Mouse (Mus musculus) Muller cell, postnatal 12 days (primary cell): ENCODE measurements around the gene Dazap2.
"Not testable (repeated sequence)": the region's sequence is repeated elsewhere in the genome, so short reads cannot be mapped to it uniquely, and the experiment has no call there.

Experiments
- DNase-seq: peaks from one replicate; pipeline ENCODE4 v3.0.0-alpha.2; 2015; ENCODE audit errors: inconsistent ontology term

Gene Dazap2

DNA sequence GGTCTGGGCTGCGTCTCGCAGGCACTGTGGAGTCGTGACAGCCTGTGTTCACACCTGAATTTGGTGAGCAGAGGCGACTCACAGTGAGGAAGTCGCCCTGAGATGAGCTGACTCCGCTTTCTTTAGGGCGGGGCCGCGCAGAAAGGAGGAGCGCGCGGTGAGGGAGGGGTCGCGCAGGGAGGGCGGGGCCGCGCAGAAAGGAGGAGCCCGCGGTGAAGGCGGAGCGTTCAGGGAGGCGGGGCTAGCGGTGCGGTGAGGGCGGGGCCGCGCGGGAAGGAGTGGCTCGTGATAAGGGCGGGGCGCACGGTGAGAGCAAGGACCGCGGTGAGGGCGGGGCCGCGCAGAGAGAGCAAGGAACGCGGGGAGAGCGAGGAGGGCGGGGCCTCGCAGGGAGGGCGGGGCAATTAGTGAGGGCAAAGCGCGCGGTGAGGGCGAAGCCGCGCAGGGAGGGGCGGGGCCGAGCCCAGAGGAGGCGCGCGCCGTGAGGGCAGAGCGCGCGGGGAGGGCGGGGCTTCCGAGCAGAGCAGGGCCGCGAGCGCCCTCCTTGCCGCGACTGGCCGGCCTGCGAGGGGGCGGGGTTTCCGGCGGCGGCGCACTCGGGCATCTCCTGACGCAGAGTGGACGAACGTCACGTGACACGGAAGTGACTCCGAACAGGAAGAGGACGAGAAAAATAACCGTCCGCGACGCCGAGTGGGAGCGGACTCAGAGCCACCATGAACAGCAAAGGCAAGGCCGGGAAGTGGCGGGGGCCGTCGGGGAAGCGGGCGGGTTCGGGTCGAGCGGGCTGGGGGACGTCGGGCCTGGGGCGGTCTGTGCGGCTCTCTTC, at the start of gene Dazap2:
Dazap2 (plus strand) TSS at position 354 of the 829 bp plus-strand sequence.
- peak; percentile 100 for DNase-seq

DNA sequence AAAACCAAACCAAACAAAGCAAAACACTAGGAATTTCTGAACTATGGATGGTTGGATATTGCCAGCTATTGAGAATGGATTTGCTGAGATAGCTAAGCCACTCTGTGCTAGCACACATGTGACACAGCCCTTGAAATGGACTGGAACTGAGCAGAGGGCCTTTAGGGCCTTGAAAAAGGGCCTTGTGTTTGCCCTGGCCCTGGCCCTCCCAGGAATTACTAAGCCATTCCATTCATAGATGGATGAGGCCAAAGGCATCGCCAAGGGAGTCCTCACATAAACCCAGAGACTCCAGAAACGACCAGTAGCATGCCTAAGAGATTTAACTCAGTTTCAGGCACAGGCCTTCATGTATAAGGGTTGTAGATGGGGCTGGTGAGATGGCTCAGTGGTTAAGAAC, 48.6 kb upstream of the Dazap2 start:
- no peak for DNase-seq

DNA sequence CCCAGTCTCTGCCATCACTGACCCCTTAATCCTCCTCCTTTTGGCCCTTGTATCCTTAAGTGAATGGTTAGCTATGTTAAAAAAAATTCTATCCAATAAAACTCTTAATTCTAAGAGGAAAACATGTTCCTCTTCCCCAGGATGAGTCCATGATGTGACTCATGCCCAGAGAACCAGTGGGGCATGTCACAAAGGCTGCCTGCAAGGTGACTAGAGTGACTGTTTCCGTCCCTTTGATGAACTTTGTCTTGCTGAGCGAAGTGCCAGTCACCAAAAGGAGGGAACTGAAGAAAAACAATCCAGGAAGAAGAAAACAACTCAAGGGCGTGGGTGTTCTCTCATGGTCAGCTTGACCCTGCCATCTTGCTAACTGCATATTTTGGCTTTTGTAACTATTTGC, 45.9 kb upstream of the Dazap2 start:
- no peak for DNase-seq

DNA sequence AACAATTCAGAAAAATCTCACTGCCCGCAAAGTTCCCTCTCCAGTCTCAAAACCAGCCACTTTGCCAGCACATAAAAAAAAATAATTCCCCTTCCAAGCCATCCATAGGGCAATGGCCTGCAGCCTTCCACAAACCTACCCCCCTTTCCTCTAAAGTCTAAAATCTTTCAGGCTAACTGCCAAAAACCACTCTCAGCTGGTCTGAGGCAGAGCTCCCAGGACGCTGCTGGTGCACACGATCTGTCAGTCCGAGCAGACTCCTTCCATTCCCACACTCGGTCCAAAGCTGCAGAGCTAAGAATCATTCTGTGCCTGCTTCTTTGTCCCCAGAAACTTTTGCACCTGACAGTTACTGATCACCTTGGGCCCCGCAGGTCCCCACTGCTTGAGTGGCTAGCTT, 41.2 kb upstream of the Dazap2 start:
- DNase-seq = no peak

DNA sequence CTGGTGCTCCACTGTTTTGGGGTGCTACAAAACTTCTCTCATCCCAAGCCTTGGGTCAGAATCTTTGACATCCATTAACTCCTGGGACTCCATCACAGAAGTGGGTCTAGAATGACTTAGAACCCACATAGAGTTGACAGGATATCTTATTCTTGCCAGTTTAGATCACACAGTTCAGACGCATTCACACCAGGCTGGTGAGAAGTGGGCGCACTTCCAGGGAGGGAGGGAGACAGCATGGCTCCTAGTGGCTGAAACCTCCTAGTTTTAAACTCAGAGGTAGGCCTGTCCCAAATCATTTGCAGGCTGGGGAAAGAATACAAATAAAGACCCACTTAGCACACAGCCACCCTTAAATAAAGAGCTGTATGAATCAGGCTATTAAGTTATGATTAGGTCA, 40.8 kb upstream of the Dazap2 start:
- DNase-seq = peak; percentile 22

DNA sequence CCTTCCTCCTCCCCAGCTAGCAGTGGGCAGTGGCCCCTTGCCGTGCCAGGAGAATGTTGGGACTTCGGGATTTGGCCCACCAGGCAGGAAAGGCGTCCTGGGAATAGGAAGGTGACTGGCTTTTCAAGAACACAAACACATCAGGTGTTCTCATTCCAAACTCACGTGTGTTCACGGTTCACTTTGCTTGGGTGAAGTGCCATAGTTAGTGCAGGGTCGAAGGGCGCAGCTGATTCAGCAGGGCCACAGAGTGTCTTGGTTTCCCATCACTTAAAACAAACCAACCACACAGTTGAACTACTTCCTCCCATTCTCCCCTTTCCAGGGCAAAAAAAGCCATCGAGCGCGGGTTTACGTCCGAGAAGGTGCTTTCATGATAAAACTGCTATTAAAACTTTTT, 39.8 kb upstream of the Dazap2 start:
- no peak for DNase-seq

DNA sequence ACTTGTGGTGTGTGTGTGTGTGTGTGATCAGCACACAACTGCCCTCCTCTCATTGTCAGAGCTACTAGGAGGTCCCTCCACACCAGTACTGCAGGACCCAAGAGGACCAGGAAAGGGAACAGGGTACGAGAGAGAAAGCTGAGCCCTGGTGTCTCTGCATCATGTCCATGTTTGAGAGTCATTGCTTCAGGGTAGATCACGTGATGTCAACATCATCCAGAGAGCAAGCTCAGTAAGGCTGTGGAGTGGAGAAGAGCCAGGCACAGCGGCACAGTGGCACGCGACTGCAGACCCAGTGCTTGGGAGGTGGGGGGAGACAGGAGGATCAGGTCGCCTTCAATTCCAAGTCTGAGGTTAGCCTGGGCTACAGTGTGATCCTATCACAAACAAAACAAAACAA, 38.8 kb upstream of the Dazap2 start:
- no peak for DNase-seq

DNA sequence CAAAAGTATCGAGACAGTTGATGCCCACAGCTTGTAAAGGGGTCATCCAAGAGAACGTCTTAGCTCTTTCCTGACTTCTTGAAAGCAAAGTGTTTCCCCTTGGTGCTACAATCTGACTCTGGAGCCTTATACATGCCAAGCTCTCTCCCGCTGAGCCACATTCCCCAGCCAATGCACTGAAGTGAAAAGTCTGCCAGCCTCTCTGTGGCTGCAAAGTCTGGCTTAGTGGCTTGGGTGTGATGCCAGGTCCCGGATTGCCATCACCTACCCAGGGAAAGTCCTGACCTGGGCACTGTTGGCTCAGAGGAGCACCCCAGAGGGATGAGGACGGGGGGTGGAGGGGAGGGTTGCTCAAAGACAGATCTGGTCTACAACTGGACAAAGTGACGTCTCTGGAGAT, 38.3 kb upstream of the Dazap2 start:
- no peak for DNase-seq

DNA sequence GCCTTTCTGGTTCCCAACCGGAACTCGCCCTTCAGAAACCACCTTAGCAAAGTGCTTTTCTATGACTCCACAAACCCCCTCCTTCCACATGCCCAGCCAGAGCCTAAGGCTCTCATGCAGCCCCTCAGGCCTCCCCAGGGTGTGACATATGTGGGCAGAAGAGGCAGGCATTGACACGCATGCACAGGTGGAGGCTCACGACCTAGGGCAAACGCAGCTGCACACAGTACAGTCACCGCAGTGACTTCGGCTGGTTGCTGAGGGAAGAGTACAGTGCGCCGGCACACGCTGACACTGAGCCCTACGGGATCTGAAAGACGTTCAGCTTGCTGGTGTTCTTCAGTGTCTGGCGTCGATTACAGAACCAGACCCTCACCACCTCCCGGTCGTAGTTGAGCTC, 37.2 kb upstream of the Dazap2 start:
- no peak for DNase-seq

DNA sequence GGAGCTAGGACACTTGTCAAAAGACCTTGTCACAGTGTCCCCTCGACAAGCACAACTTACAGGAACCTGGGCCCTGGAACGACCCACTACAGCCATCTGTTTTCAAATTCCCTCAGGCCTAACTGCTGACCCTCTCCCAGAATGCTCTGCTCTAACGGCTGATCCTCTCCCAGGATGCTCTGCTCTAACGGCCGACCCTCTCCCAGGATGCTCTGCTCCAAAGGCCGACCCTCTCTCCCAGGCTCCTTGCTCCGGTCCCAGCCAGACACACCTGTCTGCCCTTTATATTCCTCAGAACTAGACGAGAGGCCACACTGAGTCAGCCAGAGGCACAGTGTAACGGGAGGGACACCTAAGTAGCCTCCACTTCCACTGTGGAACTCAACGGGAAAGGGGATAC, 35.0 kb upstream of the Dazap2 start:
- DNase-seq = no peak

DNA sequence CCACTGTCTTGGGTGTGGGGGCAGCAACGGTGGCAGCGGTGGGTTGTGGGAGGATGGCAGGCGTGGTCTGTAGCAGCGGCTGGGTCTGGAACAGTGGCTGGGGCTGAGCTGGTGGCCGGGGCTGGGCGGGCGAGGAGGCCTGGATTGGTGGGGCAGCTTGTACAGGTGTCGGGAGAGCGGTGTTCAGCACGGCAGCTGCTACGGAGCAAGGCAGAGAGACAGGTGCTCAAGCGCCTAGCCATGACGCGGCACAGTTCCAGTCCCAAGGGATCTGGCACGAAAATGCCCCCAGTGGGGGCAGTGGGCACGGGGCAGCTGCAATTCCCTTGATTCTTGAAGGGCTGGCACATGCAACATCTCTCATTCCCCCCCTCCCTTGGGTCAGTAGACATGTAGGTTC, 29.2 kb upstream of the Dazap2 start:
- DNase-seq = no peak

DNA sequence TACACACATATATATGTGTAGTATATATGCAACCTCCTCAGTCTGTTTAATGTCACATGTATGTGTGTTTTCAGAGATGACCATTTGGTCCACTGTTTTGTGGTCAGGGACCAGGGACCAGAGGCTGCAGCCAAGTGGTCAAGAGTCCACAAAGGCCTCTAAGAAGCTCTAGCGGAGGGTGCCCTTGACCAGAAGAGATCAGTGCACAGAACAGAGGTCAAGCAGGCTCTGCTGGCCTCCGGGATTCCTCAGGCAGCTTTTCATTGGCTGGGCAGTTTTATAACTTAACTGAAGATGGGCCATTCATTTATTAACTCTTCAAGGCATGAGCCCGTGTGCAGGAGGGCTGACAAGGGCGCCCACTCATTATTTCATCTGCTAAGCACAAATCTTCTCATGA, 28.0 kb upstream of the Dazap2 start:
- DNase-seq = no peak

DNA sequence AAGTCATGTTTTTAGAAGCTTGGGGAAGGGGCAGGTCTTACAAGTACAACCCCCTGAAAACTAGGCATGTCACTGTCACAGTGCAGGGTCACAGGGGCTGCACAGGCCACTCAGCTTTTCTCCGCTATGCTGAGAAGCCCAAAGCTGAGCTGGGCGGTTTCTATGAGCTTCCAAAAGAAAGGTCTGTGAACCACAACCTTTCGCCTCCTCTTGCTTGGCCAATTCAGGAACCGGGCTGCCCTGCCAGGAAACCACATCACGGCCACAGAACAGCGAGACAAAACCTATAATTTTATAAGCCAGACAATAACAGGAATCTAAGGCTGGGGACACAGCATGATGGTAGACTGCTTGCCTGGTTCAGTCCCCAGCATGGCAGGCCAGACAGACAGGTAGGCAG, 26.9 kb upstream of the Dazap2 start:
- no peak for DNase-seq

DNA sequence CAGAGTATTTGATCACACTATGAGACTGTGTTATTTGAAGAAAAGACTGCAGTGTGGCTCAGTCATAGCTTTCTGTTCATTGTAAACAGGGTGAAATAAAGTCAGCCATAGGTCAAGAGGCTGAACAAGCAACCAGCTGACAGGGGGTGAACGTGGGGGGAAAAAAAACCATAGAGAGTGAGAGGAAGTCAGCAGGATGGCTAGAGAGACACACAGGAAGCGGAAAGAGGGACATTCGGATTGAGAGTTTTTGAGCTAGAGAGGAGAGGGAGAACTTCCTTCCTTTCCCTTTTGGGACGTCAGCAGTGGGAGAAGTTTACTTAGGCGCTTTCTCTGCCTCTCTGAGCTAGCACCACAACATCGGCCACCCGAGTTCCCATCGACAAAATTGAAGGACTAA, 24.7 kb upstream of the Dazap2 start:
- DNase-seq = no peak

DNA sequence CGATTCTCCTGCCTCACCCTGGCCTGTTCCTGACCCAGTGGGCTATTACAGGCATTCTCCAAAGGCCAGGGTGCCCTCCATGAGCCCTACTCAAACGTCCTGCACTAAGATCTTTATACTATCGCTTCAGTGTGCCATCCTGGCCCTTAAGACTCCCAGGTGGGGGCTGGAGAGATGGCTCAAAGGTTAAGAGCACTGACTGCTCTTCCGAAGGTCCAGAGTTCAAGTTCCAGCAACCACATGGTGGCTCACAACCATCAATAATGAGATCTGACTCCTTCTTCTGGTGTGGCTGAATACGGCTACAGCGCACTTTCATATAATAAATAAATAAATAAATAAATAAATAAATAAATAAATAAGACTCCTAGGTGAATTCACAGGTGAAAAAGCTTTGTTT, 22.3 kb upstream of the Dazap2 start:
- no peak for DNase-seq

DNA sequence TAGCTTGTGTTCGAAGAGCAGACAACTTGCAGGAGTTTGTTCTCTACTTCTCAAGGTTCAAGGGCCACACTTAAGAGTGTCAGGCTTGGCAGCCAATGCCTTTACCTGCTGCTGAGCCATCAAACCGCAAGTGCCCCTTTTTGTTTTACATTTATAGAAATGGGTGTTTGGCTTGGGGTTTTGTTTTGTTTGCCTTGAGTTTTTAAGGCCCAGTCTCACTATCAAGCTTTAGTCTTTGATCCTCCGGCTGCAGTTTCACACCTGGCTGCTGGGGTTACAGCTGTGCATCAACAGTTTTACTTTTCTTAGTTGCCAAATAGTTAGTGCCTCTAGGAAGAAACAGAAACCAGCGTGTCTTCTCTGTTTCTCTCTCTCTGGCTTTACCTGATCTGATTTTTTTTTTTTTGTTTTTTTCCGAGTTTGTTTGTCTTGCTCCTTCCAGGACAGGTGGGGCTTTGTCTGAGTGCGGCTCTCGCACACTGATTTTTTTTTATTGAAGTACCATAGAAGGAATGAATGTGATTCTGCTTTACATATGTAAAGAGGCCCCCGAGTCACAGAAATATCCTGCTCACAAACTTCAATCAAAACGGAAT, 16.8 kb upstream of the Dazap2 start:
- no peak for DNase-seq

DNA sequence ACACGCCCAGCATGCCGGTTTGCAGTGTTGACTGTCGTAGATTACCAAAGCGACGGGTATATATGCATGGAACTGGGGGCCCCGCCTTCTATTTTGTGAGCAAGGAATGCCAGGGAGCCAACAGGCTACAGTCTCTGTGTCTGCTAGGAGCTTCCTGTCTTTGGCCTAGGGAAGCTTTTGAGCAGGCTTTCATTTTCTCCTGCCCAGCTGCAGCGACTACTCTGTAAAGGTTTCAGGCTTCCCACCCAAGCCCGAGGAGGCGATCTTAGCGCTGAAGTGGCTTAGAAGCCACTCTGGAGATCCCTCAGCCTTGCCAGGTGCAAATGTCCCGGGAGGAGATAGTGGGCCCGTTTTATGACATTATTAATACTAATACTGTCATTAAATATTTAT, 16.3 kb upstream of the Dazap2 start:
- DNase-seq = peak; percentile 52

DNA sequence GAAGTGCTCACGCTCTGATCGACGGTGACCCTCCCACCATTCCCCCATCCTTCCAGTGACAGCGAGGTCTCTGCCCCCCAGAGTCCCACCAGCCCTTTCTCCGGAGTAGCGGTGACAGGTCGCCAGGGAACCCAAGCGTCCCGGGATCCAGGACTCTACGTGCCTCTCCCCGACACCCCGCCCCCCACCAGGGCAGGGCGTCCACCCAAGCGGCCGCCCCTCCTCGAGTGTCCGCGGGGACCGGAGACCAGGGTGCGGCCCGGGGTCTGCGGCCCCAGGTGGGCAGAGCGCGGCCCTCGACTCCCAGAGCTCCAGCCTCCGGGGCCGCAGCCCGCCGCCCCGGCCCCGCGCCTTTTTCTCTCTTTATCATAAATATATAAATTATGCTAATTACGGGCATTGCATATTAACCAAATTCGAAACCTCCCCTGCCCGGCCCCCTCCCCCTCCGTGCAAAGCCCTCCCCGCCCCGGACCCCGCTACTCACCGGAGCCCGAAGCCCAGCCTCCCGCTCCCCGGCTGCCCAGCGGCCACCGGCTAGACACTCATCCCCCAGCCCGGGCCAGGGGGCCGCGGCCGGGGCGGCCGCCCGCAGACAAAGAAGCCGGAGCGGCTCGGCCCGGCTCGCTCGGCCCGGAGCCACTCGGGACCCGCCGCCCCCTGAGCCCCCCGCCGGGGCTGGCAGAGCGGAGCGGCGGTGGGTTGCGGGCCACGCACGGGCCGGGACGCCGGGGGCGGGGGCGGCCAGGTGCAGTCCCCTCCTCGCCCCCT, 15.7 kb upstream of the Dazap2 start, which contains the start of gene Pou6f1:
Pou6f1 (minus strand) TSS at position 709 of the 771 bp plus-strand sequence.
- DNase-seq = peak; percentile 51

DNA sequence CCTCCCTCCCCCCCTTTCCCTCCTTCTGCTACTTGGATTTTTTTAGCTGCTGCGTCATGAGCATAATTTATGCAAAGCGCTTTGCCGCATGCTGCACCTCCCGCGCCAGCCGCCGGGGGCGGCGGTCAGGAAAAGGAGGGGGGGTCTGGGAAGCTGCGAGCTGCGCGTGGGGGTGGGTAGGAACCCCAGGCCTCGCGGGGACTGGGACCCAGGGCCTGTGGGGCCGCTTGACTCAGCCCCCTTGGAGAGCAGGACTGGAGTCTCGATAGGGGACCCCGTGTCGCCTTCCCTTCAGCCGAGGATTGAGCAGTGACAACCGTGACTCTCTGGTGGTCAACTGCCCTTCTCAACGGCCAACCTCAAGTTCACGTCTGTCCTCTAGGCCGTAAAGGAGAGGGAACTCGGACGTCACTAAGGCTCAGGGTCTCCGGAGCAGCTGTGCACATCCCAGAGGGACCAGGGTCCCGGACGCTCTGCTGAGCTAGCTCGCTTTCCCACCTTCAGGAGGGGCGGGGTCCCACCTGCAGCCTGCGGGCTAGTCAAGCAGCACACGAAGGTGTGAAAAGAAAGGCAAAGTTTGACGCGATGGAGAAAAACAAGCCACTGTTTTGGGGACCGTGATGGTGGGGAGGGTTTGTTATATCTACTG, 15.0 kb upstream of the Dazap2 start:
- DNase-seq = peak; percentile 87

DNA sequence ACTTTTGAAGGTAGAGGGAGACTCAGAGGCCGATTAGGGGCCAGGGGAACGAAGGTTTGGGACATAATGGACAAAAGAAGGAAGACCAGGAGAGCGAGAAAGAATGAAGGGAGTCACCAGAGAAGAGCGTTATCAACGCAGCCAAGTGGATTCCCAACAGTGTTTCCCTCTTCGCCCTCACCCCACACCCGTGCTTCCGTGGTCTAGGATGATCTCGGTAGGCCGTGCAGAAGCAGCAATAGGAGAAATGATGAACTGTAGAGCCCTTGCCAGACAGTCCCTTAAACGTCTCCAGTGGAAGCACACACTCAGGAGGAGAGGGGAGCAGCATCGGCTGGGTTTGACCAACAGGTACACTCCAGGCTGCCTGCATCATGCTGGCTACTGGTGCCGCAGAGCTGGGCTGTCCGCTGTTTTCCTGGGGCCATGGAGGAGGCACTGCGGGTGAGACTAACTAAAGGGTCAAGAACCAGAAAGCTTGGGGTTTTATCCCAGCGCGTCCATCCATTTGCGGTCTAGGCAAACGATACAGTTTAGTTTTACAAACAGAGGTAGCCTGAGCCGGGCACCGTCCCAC, 14.4 kb upstream of the Dazap2 start:
- no peak for DNase-seq

DNA sequence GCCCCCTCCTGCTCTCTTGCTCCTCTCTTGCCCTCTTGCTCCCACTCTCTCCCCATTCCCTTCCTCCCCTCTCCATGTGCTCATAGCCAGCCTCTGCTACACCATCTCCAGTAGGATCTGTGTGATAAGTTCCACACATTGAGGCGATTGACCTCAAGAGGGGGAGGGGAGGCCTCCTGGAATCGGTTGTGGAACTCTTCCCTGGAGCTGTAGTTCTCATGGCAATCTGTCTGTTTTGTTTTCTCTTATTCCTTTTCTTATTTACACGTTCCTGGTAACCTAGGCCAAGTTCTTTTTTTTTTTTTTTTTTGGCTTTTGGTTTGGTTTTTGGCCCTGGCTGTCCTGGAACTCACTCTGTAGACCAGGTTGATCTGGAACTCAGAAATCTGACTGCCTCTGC, 13.5 kb upstream of the Dazap2 start:
- DNase-seq = no peak

DNA sequence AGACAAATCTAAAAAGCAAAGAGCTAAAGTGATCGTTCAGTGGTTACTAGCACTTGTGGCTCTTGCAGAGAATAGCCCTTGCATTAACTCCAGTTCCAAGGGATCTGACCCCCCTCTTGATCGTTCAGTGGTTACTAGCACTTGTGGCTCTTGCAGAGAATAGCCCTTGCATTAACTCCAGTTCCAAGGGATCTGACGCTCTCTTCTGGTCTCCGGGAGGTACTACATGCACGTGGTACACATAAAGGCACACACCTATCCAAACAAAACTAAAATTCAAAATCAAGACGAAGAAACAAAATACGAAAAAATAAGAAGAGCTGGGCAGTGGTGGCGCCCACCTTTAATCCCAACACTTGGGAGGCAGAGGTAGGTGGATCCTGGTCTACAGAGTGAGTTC, 8.5 kb upstream of the Dazap2 start:
- not testable (repeated sequence) for DNase-seq
